Mouse (Mus musculus) heart, embryonic 13.5 days (tissue): ENCODE measurements around the gene Itfg1. TPM values are rescaled to one million over a fixed set of nuclear protein-coding genes. Genes with fewer than 3 reads are reported as not detected.
"Not testable (repeated sequence)": the region's sequence is repeated elsewhere in the genome, so short reads cannot be mapped to it uniquely, and the experiment has no call there.

Experiments used
- ATAC-seq: fragments of 200-750 bp; cut with Nextera tagmentation; 2 replicates; pipeline ENCODE4 v1.8.0; 2017; ENCODE audit warnings: moderate TSS enrichment; ENCODE audit not compliant: insufficient number of reproducible peaks, low FRiP score, low TSS enrichment; ENCODE audit errors: extremely low read depth
- H3K27ac ChIP-seq: fragments of 300-500 bp; sonication (generic); replicated peaks from 2 replicates; pipeline ENCODE4 v1.5.1; 2015; ENCODE audit warnings: moderate library complexity, mild to moderate bottlenecking, inconsistent platforms
- H3K27me3 ChIP-seq: fragments of 300-500 bp; sonication (generic); replicated peaks from 2 replicates; pipeline ENCODE4 v1.6.1; 2015; ENCODE audit warnings: mild to moderate bottlenecking, inconsistent platforms
- H3K36me3 ChIP-seq: fragments of 300-500 bp; sonication (generic); 2 replicates; pipeline ENCODE4 v1.6.1; 2015; ENCODE audit warnings: mild to moderate bottlenecking, inconsistent platforms
- H3K4me1 ChIP-seq: fragments of 300-500 bp; sonication (generic); 2 replicates; pipeline ENCODE4 v1.6.1; 2015; ENCODE audit warnings: inconsistent platforms
- H3K4me2 ChIP-seq: fragments of 300-500 bp; sonication (generic); 2 replicates; pipeline ENCODE4 v1.6.1; 2015; ENCODE audit warnings: inconsistent platforms, mild to moderate bottlenecking, moderate library complexity
- H3K4me3 ChIP-seq: fragments of 300-500 bp; sonication (generic); 2 replicates; pipeline ENCODE4 v1.5.1; 2015; ENCODE audit warnings: moderate library complexity, mild to moderate bottlenecking, inconsistent platforms
- H3K9ac ChIP-seq: fragments of 300-500 bp; sonication (generic); 2 replicates; pipeline ENCODE4 v1.6.1; 2015; ENCODE audit warnings: inconsistent platforms, mild to moderate bottlenecking, moderate library complexity
- H3K9me3 ChIP-seq: fragments of 300-500 bp; sonication (generic); 2 replicates; pipeline ENCODE4 v1.6.1; 2016; ENCODE audit warnings: inconsistent platforms
- WGBS: fragments of 180-500 bp; shearing (Covaris S2); methylation state at CpG from one replicate; pipeline ENCODE4 v1.1.7; 2015; ENCODE audit warnings: mixed read lengths; 5-methylcytosine and 5-hydroxymethylcytosine counted together
- polyA plus RNA-seq: library from polyadenylated mRNA; unstranded; fragments of >200 nt; fragmentation: Nextera tagmentation; extraction: Ambion mirVana; gene quantifications from 2 replicates; pipeline ENCODE4 v1.2.1, GENCODE M21; 2015

The Itfg1 gene
- polyA plus RNA-seq, 1 experiment from 2014 or later = 65.8 TPM

GRCm38 (mm10) chr8:85839916-85840656 is 635 bp downstream of the Itfg1 start:
- no peak for ATAC-seq
- Histone ChIP-seq H3K27ac (peak overlapping the region; percentile 98), H3K4me1 (peaks cover 23% of the 10 kb centered on the region), H3K36me3 (peaks cover 28% of the 10 kb centered on the region), H3K9ac (peak overlapping the region; percentile 96), H3K9me3 (peaks cover 2% of the 10 kb centered on the region; the same call in 1 of the 2 replicates), H3K4me3 (peak overlapping the region; percentile 92), H3K4me2 (peak overlapping the region; percentile 88), H3K27me3 (no peaks in the 10 kb centered on the region)
- under 1% methylated on average over 21 of the region's 21 CpGs for WGBS

DNA sequence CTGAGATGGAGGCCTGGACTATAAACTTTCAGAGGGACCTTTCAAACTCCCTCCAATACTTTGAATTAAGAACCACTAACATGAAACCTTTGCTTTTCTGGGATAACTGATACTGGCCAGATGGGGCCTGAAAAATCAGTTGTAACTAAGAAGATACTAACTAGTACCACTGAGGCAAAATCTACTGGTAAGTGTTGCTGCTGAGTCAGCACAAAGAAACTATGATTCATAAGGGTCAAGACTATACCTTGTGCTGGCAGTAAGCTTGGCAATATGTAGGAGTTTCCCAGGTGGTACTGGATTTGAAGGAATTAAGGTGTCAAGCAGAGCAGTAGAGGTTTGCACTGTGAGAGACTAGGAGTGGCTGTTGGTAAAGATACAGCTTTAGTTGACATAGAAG is 27.1 kb downstream of the Itfg1 start:
- H3K27ac ChIP-seq = no peak overlapping the region
- ATAC-seq = no peak

GRCm38 (mm10) chr8:85801408-85801807 is 39.3 kb downstream of the Itfg1 start:
- Histone ChIP-seq H3K36me3 (peaks cover 17% of the 10 kb centered on the region), H3K9ac (no peak overlapping the region), H3K4me3 (no peak overlapping the region), H3K27me3 (no peaks in the 10 kb centered on the region), H3K9me3 (no peaks in the 10 kb centered on the region), H3K4me1 (no peaks in the 10 kb centered on the region), H3K4me2 (no peak overlapping the region), H3K27ac (no peak overlapping the region)
- WGBS = 79% methylated on average over 1 of the region's 1 CpGs
- no peak for ATAC-seq

More for the DNA sequence above, 27.1 kb downstream of the Itfg1 start:
- H3K4me1 ChIP-seq = 0 out of 2 replicates have a peak, but pooled peaks cover 4% of the 10 kb centered on the region
- peaks cover 27% of the 10 kb centered on the region for H3K36me3 ChIP-seq
- H3K9ac ChIP-seq = no peak overlapping the region
- H3K4me3 ChIP-seq = no peak overlapping the region
- H3K9me3 ChIP-seq = no peaks in the 10 kb centered on the region
- no peak overlapping the region for H3K4me2 ChIP-seq
- no peaks in the 10 kb centered on the region for H3K27me3 ChIP-seq

- H3K4me1 ChIP-seq = no peaks in the 10 kb centered on the region
- ATAC-seq = no peak
- no peak overlapping the region for H3K9ac ChIP-seq
- no peak overlapping the region for H3K4me2 ChIP-seq
- H3K4me3 ChIP-seq = no peak overlapping the region
- H3K27ac ChIP-seq = no peak overlapping the region
- no peaks in the 10 kb centered on the region for H3K9me3 ChIP-seq
- 95% methylated on average over 1 of the region's 1 CpGs for WGBS
- peaks cover 24% of the 10 kb centered on the region for H3K36me3 ChIP-seq
- H3K27me3 ChIP-seq = no peaks in the 10 kb centered on the region
These were observed 40.6 kb downstream of the Itfg1 start for GRCm38 (mm10) chr8:85800164-85800563.

GRCm38 (mm10) chr8:85796392-85796791 is 44.3 kb downstream of the Itfg1 start:
- H3K4me2 ChIP-seq, ATAC-seq, H3K9me3 ChIP-seq, H3K4me3 ChIP-seq, H3K27me3 ChIP-seq, H3K27ac ChIP-seq, H3K9ac ChIP-seq, H3K4me1 ChIP-seq: not testable (repeated sequence)
- H3K36me3 ChIP-seq = peaks cover 34% of the 10 kb centered on the region
- 91% methylated on average over 1 of the region's 1 CpGs for WGBS

GRCm38 (mm10) chr8:85788341-85788740 is 52.4 kb downstream of the Itfg1 start:
- WGBS = 86% methylated on average over 3 of the region's 3 CpGs
- no peak overlapping the region for H3K9ac ChIP-seq
- no peak overlapping the region for H3K4me3 ChIP-seq
- no peak overlapping the region for H3K4me2 ChIP-seq
- H3K9me3 ChIP-seq = no peaks in the 10 kb centered on the region
- ATAC-seq = no peak
- H3K36me3 ChIP-seq = peaks cover 7% of the 10 kb centered on the region
- no peaks in the 10 kb centered on the region for H3K27me3 ChIP-seq
- H3K4me1 ChIP-seq = no peaks in the 10 kb centered on the region
- H3K27ac ChIP-seq = no peak overlapping the region

DNA sequence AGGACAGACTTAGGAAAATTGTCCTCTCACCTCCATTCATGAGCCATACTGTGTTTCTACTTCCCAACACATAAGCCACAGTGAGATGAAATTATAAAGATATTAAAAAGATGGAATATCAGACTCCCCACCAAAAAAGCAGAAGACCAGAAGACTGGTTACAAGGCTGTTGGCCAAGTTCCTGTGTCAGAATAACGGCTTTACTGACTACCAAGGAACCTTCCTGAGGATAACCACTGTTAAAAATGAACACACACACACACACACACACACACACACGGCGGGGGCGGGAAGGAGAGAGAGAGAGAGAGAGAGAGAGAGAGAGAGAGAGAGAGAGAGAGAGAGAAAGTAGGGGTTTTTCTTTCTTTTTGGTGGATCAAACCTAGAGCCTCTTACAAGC is 52.8 kb downstream of the Itfg1 start:
- 100% methylated on average over 1 of the region's 4 CpGs for WGBS
- no peak for ATAC-seq
- Histone ChIP-seq H3K27me3 (no peaks in the 10 kb centered on the region), H3K36me3 (peaks cover 3% of the 10 kb centered on the region), H3K27ac (no peak overlapping the region), H3K4me3 (no peak overlapping the region), H3K9ac (no peak overlapping the region), H3K4me2 (no peak overlapping the region), H3K4me1 (no peaks in the 10 kb centered on the region), H3K9me3 (no peaks in the 10 kb centered on the region)

GRCm38 (mm10) chr8:85785506-85785905 is 55.2 kb downstream of the Itfg1 start:
- Histone ChIP-seq H3K9me3 (no peaks in the 10 kb centered on the region), H3K4me3 (no peak overlapping the region), H3K27me3 (no peaks in the 10 kb centered on the region), H3K36me3 (no peaks in the 10 kb centered on the region), H3K27ac (no peak overlapping the region), H3K4me1 (no peaks in the 10 kb centered on the region), H3K4me2 (no peak overlapping the region), H3K9ac (no peak overlapping the region)
- 69% methylated on average over 1 of the region's 1 CpGs for WGBS
- no peak for ATAC-seq

GRCm38 (mm10) chr8:85783871-85784270 is 56.9 kb downstream of the Itfg1 start:
- Histone ChIP-seq H3K4me3 (no peak overlapping the region), H3K9ac (no peak overlapping the region), H3K27ac (no peak overlapping the region), H3K36me3 (peaks cover 3% of the 10 kb centered on the region; the same call in 1 of the 2 replicates), H3K27me3 (no peaks in the 10 kb centered on the region), H3K9me3 (no peaks in the 10 kb centered on the region), H3K4me2 (no peak overlapping the region), H3K4me1 (no peaks in the 10 kb centered on the region)
- no peak for ATAC-seq
- WGBS = 85% methylated on average over 1 of the region's 1 CpGs

GRCm38 (mm10) chr8:85780091-85780490 is 60.6 kb downstream of the Itfg1 start:
- Histone ChIP-seq H3K27ac (no peak overlapping the region), H3K9ac (no peak overlapping the region), H3K4me3 (no peak overlapping the region), H3K27me3 (no peaks in the 10 kb centered on the region), H3K36me3 (peaks cover 11% of the 10 kb centered on the region), H3K4me2 (no peak overlapping the region), H3K4me1 (no peaks in the 10 kb centered on the region), H3K9me3 (no peaks in the 10 kb centered on the region)
- no peak for ATAC-seq
- 84% methylated on average over 3 of the region's 3 CpGs for WGBS

DNA sequence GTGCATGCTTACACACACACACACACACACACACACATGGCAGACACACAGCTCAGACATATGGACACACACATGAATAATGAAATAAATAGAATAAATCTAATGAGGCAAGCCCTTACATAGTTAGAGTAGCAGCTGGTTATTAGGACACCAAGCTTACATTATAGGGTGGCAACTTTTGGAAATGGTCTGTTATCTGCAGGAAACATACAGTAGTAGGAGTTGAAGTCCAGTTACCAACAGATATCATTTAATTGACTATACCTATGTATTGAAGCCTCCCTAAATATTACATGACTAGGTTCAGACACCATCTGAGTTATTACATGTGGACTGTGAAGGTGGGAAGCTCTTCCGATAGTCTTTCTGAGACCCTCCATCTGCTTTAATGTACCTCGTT is 95.7 kb downstream of the Itfg1 start:
- H3K9ac ChIP-seq = no peak overlapping the region
- H3K27ac ChIP-seq = no peak overlapping the region
- WGBS = 93% methylated on average over 2 of the region's 2 CpGs
- H3K4me3 ChIP-seq = no peak overlapping the region
- no peaks in the 10 kb centered on the region for H3K9me3 ChIP-seq
- H3K4me2 ChIP-seq = no peak overlapping the region
- peaks cover 6% of the 10 kb centered on the region; the same call in 1 of the 2 replicates for H3K36me3 ChIP-seq
- H3K4me1 ChIP-seq = no peaks in the 10 kb centered on the region
- no peaks in the 10 kb centered on the region for H3K27me3 ChIP-seq
- no peak for ATAC-seq

DNA sequence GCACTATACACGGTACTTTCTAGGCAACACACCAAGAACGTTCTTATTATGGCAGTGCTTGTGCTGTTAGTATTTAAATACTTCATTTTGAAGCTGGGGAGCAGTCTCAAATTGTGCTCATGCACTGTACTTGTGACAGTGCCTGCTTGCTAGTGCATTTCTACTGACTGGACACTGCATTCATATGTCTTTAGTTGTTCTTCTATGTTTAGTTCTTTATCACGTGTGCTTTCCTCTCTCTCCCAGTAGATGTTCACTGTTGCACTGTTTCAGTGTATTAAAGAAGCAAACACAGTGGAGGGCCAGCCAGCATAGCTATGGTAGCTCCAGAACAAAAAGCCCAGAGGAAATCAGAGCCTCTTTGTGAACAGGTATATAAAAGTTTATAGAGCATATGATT is 110.2 kb downstream of the Itfg1 start:
- H3K4me2 ChIP-seq = no peak overlapping the region
- no peak overlapping the region for H3K4me3 ChIP-seq
- no peaks in the 10 kb centered on the region for H3K27me3 ChIP-seq
- peak overlapping the region; percentile 69 for H3K27ac ChIP-seq
- H3K4me1 ChIP-seq = peaks cover 11% of the 10 kb centered on the region
- peaks cover 18% of the 10 kb centered on the region for H3K36me3 ChIP-seq
- WGBS = 62% methylated on average over 3 of the region's 3 CpGs
- no peak for ATAC-seq
- H3K9ac ChIP-seq = no peak overlapping the region
- H3K9me3 ChIP-seq = no peaks in the 10 kb centered on the region
